Mouse (Mus musculus) limb, embryonic 14.5 days (tissue): ENCODE measurements around the gene Metrn. TPM values are rescaled to one million over a fixed set of nuclear protein-coding genes. Genes with fewer than 3 reads are reported as not detected.
"Not testable (repeated sequence)": the region's sequence is repeated elsewhere in the genome, so short reads cannot be mapped to it uniquely, and the experiment has no call there.

Source experiments
- ATAC-seq: fragments of 200-750 bp; cut with Nextera tagmentation; 2 replicates; pipeline ENCODE4 v1.8.0; 2017; ENCODE audit warnings: low read depth, moderate number of reproducible peaks, moderate TSS enrichment; ENCODE audit not compliant: low FRiP score
- DNase-seq: peaks from one replicate; pipeline ENCODE4 v3.0.0-alpha.2; 2015; ENCODE audit warnings: low spot score
- H3K27ac ChIP-seq: fragments of 300-500 bp; sonication (generic); replicated peaks from 2 replicates; pipeline ENCODE4 v1.5.1; 2014; ENCODE audit warnings: low read depth, mild to moderate bottlenecking, low read length, moderate library complexity, mixed read lengths
- H3K27me3 ChIP-seq: fragments of 300-500 bp; sonication (generic); 2 replicates; pipeline ENCODE4 v1.6.1; 2014; ENCODE audit warnings: low read length, mixed read lengths; ENCODE audit not compliant: control insufficient read depth, insufficient read depth
- H3K36me3 ChIP-seq: fragments of 300-500 bp; sonication (generic); 2 replicates; pipeline ENCODE4 v1.6.1; 2014; ENCODE audit warnings: mild to moderate bottlenecking, low read length, moderate library complexity, mixed read lengths; ENCODE audit not compliant: control insufficient read depth, insufficient read depth
- H3K4me1 ChIP-seq: fragments of 300-500 bp; sonication (generic); 2 replicates; pipeline ENCODE4 v1.6.1; 2014; ENCODE audit warnings: antibody characterized with exemption, low read length, mixed read lengths; ENCODE audit not compliant: control insufficient read depth, insufficient read depth
- H3K4me2 ChIP-seq: fragments of 300-500 bp; sonication (generic); replicated peaks from 2 replicates; pipeline ENCODE4 v1.6.1; 2014; ENCODE audit warnings: low read depth, mild to moderate bottlenecking, low read length, moderate library complexity; ENCODE audit not compliant: severe bottlenecking
- H3K4me3 ChIP-seq: fragments of 300-500 bp; sonication (generic); replicated peaks from 2 replicates; pipeline ENCODE4 v1.5.1; 2014; ENCODE audit warnings: low read length
- H3K9ac ChIP-seq: fragments of 300-500 bp; sonication (generic); 2 replicates; pipeline ENCODE4 v1.6.1; 2014; ENCODE audit warnings: mild to moderate bottlenecking, low read depth, low read length, moderate library complexity; ENCODE audit not compliant: severe bottlenecking
- H3K9me3 ChIP-seq: fragments of 300-500 bp; sonication (generic); 2 replicates; pipeline ENCODE4 v1.6.1; 2016; ENCODE audit warnings: low read length; ENCODE audit not compliant: control insufficient read depth
- POLR2A ChIP-seq: fragments of 200-500 bp; IDR thresholded peaks from 2 replicates; pipeline ENCODE4 v1.8.0; 2012; ENCODE audit warnings: inconsistent platforms, mild to moderate bottlenecking, moderate library complexity, borderline replicate concordance; ENCODE audit not compliant: insufficient read depth, insufficient read length; ENCODE audit errors: extremely low read depth
- WGBS: fragments of 180-500 bp; shearing (Covaris S2); extraction: QIAGEN DNeasy Blood & Tissue Kit; methylation state at CpG from one replicate; pipeline ENCODE4 v1.1.7; 2014; 5-methylcytosine and 5-hydroxymethylcytosine counted together
- polyA plus RNA-seq, 2 experiments: library from polyadenylated mRNA; depleted of rRNA in 1 of 2; stranded (reverse) in 1 of 2; unstranded in 1 of 2; fragments of >200 nt; fragmentation: Nextera tagmentation in 1 of 2; extraction: Ambion mirVana in 1 of 2; gene quantifications; 2 replicates each; pipeline versions ENCODE4 v1.2.1 to v1.2.3; 2012 to 2014

Gene Metrn
- polyA plus RNA-seq, 2 experiments: 10.5 to 83.6 TPM

DNA sequence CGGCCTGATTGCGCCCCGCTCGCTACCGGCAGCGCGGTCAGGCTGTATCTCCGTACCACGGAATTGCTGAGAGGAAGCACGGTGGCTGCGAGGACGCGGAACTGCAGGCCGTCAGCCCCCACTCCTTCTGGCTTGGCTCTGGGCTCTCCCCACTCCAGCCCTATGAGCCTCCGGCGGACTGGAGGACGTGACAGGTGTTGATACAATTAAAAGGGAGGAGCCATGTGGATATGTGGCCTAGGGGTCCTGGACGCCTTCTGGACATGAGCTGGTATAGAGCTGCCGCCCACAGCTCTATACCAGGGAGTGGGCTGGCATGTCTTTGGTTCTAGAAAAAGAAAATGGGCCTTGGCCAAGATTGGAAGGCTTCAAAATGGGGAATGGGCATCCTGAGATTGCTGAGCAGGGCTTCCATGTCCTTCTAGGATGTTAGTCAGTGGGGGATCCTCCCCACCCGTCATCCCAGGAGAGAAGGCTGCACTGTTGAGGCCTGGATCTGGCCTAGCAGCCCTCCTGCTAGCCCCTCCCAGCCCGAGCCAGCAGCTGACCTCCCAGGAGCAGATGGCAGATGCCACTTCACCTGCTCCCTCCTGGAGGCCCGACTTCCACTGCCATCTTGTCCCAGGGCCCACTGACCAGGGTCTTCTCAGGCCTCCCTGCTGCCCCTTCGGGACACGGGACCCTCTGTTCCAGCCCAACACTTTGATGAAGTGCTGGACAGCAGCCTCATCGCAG lies 12.8 kb upstream of the Metrn start:
- H3K4me2 ChIP-seq: peak overlapping the region; percentile 96
- DNase-seq (no peak), ATAC-seq (no peak)
- WGBS: 9% methylated on average over 25 of the region's 25 CpGs
- no peak overlapping the region for H3K27ac ChIP-seq
- H3K4me1 ChIP-seq: peaks cover 9% of the 10 kb centered on the region
- no peak for TF ChIP-seq POLR2A
- H3K9me3 ChIP-seq: no peaks in the 10 kb centered on the region
- peaks cover 30% of the 10 kb centered on the region for H3K27me3 ChIP-seq
- H3K4me3 ChIP-seq: peak overlapping the region; percentile 66
- H3K9ac ChIP-seq: peak overlapping the region; percentile 63
- H3K36me3 ChIP-seq: no peaks in the 10 kb centered on the region

DNA sequence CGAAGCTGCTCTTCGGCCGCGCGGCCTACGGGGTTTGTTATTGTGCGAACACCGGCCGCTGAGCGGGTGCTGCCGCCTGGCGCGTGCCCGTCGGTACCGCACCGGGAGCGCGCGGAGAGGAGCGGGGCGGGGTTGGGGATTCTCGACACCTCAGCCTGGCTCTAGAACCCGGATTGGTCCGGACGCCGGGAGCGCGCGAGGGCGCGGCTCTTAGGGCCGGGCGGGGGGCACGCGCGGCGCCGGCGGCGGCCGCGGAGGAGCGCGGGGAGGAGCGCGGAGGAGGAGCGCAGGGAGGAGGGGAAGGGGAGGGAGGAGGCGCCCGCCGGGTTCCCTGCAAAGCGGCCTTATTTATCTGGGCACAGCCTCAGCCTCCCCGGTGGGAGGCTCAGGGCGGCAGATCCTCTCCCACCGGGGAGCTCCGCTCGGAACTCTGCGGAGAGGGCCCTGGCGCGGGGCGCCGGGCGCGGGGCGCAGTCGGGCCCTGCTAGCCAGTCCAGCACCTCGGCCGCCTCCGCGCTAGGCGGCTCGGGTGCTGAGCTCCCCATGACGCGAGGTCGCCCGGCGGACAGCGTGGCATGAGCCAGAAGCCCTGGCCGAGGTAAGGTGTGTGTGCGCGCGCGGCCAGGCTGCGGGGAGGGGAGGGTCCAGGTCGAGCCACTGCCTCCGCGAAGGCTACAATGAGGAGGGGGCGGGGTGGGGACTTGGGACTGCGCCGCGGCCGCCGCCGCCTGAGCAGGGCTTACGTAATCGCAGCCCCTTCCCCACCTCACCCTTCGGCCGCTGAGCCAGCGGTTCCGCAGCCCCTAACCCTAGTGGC lies 12.1 kb upstream of the Metrn start, which contains the start of gene Fbxl16:
Gene Fbxl16 (plus strand): TSS at position 297 of the 817 bp plus-strand sequence.
- peaks cover 9% of the 10 kb centered on the region for H3K4me1 ChIP-seq
- no peaks in the 10 kb centered on the region for H3K9me3 ChIP-seq
- 3% methylated on average over 60 of the region's 100 CpGs for WGBS
- peak; percentile 82 for DNase-seq
- no peak within 1 kb of the TSS for H3K27ac ChIP-seq
- H3K4me2 ChIP-seq: peak within 1 kb of the TSS; percentile 96
- peak; percentile 89 for ATAC-seq
- H3K36me3 ChIP-seq: no peaks in the 10 kb centered on the region
- H3K4me3 ChIP-seq: peak within 1 kb of the TSS; percentile 66
- H3K9ac ChIP-seq: peak within 1 kb of the TSS; percentile 63
- TF ChIP-seq POLR2A: no peak
- H3K27me3 ChIP-seq: peaks cover 30% of the 10 kb centered on the region

DNA sequence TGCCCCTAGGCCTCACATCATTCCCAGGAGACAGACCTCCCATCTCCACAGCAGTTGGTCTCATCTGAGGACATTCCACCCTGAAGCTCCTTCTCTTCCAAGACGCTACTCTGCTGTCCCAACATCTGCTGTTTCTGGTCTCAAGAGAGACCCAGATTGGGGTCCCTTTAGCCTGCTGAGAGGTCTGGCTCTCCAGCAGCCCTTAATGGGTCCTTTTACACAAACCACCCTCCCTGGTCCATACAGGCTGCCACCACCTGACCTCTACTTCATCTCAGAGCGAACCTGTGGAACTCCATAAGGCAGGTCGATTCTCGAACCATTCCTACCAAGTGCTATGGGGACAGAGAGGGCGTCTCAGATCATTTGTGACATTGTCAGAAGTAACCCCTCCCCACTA lies 11.1 kb upstream of the Metrn start:
- WGBS: 39% methylated on average over 5 of the region's 5 CpGs

DNA sequence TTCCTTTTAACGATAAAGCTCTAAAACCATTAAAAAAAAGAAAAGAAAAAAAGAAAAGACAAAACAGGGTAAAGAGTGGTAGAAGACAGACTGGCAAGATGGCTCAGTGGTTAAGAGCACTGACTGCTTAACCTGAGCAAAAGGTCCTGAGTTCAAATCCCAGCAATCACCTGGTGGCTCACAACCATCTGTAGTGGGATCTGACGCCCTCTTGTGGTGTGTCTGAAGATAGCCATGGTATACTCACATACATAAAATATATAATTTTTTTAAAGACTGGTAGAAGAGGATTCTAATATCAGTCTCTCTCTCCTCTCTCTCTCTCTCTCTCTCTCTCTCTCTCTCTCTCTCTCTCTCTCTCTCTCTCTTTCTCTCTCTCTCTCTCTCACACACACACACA lies 10.5 kb upstream of the Metrn start:
- not testable (repeated sequence) for H3K9ac ChIP-seq, H3K9me3 ChIP-seq, H3K27ac ChIP-seq, ATAC-seq, H3K4me2 ChIP-seq, DNase-seq, H3K4me1 ChIP-seq, H3K36me3 ChIP-seq, H3K4me3 ChIP-seq
- peaks cover 22% of the 10 kb centered on the region for H3K27me3 ChIP-seq
- 40% methylated on average over 2 of the region's 2 CpGs for WGBS

More for the DNA sequence above, 11.1 kb upstream of the Metrn start:
- Histone ChIP-seq H3K27me3 (peaks cover 27% of the 10 kb centered on the region), H3K27ac (no peak overlapping the region), H3K36me3 (no peaks in the 10 kb centered on the region), H3K4me1 (peaks cover 6% of the 10 kb centered on the region), H3K9me3 (no peaks in the 10 kb centered on the region), H3K4me2 (peak overlapping the region; percentile 96; the same call in 1 of the 2 replicates), H3K9ac (no peak overlapping the region), H3K4me3 (peak overlapping the region; percentile 66; the same call in 1 of the 2 replicates)
- TF ChIP-seq POLR2A: no peak
- ATAC-seq (no peak), DNase-seq (no peak)

DNA sequence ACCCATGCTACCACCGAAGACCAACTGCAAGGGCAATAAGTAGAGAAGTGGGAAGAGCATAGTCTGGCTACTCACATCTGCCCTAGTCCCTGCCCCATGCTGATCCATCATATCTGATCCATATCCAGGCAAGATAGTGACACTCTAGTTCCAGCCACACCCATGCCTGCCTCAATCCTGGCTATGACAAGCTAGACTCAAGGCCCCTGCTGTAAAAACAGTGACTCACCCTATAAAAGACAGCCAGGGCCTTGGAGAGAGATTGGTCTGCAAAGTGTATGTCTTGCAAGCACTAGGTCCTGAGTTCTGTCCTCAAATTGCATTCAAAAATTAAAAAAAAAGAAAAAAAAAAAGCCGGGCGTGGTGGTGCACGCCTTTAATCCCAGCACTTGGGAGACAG lies 9.6 kb upstream of the Metrn start:
- Histone ChIP-seq H3K4me2 (no peak overlapping the region), H3K9me3 (no peaks in the 10 kb centered on the region), H3K27me3 (peaks cover 19% of the 10 kb centered on the region), H3K36me3 (no peaks in the 10 kb centered on the region), H3K4me1 (peaks cover 6% of the 10 kb centered on the region), H3K27ac (no peak overlapping the region), H3K9ac (no peak overlapping the region), H3K4me3 (no peak overlapping the region)
- 76% methylated on average over 4 of the region's 4 CpGs for WGBS
- DNase-seq (no peak), ATAC-seq (no peak)
- no peak for TF ChIP-seq POLR2A
